Mouse (Mus musculus) forebrain, embryonic 13.5 days (tissue): ENCODE data around the gene Ilf3. TPM values are rescaled to one million over a fixed set of nuclear protein-coding genes. Genes with fewer than 3 reads are reported as not detected.

Experiments used
- ATAC-seq: fragments of 200-750 bp; cut with Nextera tagmentation; 2 replicates; pipeline ENCODE4 v1.8.0; 2017
- H3K27ac ChIP-seq: fragments of 300-500 bp; sonication (generic); 2 replicates; pipeline ENCODE4 v1.5.1; 2015; ENCODE audit warnings: inconsistent platforms, mild to moderate bottlenecking, moderate library complexity
- H3K27me3 ChIP-seq: fragments of 300-500 bp; sonication (generic); 2 replicates; pipeline ENCODE4 v1.6.1; 2015; ENCODE audit warnings: mild to moderate bottlenecking, inconsistent platforms
- H3K36me3 ChIP-seq: fragments of 300-500 bp; sonication (generic); 2 replicates; pipeline ENCODE4 v1.6.1; 2015; ENCODE audit warnings: mild to moderate bottlenecking, inconsistent platforms; ENCODE audit not compliant: poor library complexity, severe bottlenecking
- H3K4me1 ChIP-seq: fragments of 300-500 bp; sonication (generic); 2 replicates; pipeline ENCODE4 v1.6.1; 2015; ENCODE audit warnings: inconsistent platforms
- H3K4me2 ChIP-seq: fragments of 300-500 bp; sonication (generic); 2 replicates; pipeline ENCODE4 v1.6.1; 2015; ENCODE audit warnings: inconsistent platforms, mild to moderate bottlenecking, moderate library complexity
- H3K4me3 ChIP-seq: fragments of 300-500 bp; sonication (generic); 2 replicates; pipeline ENCODE4 v1.5.1; 2015; ENCODE audit warnings: mild to moderate bottlenecking, inconsistent platforms
- H3K9ac ChIP-seq: fragments of 300-500 bp; sonication (generic); 2 replicates; pipeline ENCODE4 v1.6.1; 2015; ENCODE audit warnings: mild to moderate bottlenecking, inconsistent platforms
- H3K9me3 ChIP-seq: fragments of 300-500 bp; sonication (generic); replicated peaks from 2 replicates; pipeline ENCODE4 v1.6.1; 2016; ENCODE audit warnings: inconsistent platforms
- WGBS: fragments of 180-500 bp; shearing (Covaris S2); methylation state at CpG from one replicate; pipeline ENCODE4 v1.1.7; 2015; 5-methylcytosine and 5-hydroxymethylcytosine counted together
- polyA plus RNA-seq: library from polyadenylated mRNA; unstranded; fragments of >200 nt; fragmentation: Nextera tagmentation; extraction: Ambion mirVana; gene quantifications from 2 replicates; pipeline ENCODE4 v1.2.1, GENCODE M21; 2015

Gene Ilf3
- polyA plus RNA-seq, 1 experiment from 2014 or later, result 310 TPM

DNA sequence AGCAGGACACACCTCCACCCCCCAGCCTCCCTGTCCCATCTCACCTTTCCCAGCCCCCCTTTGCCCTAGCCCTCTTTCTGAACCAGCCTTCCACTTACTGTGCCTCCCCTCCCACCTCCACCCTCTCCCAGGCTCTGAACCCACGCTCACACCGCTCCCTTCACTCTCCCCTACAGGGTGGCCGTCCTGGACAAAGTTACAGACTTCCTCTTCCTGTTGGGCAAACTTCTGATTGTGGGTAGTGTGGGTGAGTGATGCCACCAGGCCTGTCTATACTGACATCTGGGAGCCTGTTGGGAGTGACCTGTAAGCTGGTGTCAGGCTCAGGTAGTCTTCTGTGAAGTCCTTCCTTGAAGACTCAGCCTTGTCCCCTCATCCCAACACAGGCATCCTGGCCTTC lies 19.5 kb upstream of the Ilf3 start:
- peaks cover 77% of the 10 kb centered on the region for H3K36me3 ChIP-seq
- H3K4me3 ChIP-seq, result no peak overlapping the region
- no peak overlapping the region for H3K9ac ChIP-seq
- H3K9me3 ChIP-seq, result no peaks in the 10 kb centered on the region
- no peak for ATAC-seq
- WGBS, result 95% methylated on average over 3 of the region's 3 CpGs
- no peak overlapping the region for H3K27ac ChIP-seq
- H3K27me3 ChIP-seq, result no peaks in the 10 kb centered on the region
- no peaks in the 10 kb centered on the region for H3K4me1 ChIP-seq
- H3K4me2 ChIP-seq, result no peak overlapping the region

- H3K27ac ChIP-seq, result no peak overlapping the region
Observed at GRCm38 (mm10) chr9:21351178-21351577, 16.5 kb upstream of the Ilf3 start.

GRCm38 (mm10) chr9:21351702-21352377 lies 15.8 kb upstream of the Ilf3 start:
- Histone ChIP-seq H3K9ac (no peak overlapping the region), H3K4me3 (no peak overlapping the region), H3K4me1 (no peaks in the 10 kb centered on the region), H3K9me3 (no peaks in the 10 kb centered on the region), H3K4me2 (no peak overlapping the region), H3K27me3 (no peaks in the 10 kb centered on the region), H3K36me3 (peaks cover 78% of the 10 kb centered on the region), H3K27ac (no peak overlapping the region)
- no peak for ATAC-seq
- 98% methylated on average over 4 of the region's 4 CpGs for WGBS

More at GRCm38 (mm10) chr9:21351178-21351577, 16.5 kb upstream of the Ilf3 start:
- Histone ChIP-seq H3K9me3 (no peaks in the 10 kb centered on the region), H3K36me3 (peaks cover 82% of the 10 kb centered on the region), H3K4me3 (no peak overlapping the region), H3K9ac (no peak overlapping the region), H3K4me2 (no peak overlapping the region), H3K27me3 (no peaks in the 10 kb centered on the region), H3K4me1 (no peaks in the 10 kb centered on the region)
- 91% methylated on average over 7 of the region's 7 CpGs for WGBS
- ATAC-seq, result no peak

DNA sequence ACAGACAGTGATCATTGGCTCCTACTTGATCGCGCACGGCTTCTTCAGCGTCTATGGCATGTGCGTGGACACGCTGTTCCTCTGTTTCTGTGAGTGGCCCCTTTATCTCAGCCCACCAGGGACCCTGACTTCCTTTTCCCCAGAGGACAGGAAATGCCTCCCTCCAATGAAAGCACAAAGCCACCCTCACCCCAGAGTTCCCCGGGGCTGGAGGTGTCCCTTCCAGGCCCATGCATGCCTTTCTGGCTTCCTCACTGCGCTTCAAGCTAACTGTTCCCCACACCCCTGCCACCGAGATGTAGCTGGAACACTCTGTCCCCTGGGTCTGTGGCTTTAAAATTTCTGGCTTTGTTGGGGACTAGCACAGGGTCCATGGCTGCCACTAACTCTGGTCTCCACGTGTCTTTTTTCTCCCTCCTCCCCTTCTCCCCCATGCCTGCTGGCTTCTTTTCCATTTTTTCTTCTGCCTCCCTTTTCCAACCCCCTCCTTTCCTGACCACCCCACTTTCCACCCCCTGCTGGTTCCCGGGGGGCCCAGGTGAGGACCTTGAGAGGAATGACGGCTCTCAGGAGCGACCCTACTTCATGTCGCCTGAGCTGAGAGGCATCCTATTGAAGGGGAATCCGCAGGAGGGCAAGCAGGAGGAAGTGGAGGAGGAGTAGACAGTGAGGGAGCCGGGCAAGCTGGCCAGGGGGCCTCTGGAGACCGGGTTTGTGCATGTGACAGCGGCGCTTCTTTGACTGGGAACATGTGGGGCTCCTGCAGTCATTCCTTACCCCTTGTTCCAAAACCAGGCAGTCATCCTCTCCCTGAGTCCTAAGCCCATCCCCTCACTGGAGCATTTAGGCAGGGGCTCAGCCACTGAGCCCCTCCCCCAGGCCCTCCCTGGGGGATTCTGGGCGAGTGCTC lies 15.0 kb upstream of the Ilf3 start:
- Histone ChIP-seq H3K4me1 (no peaks in the 10 kb centered on the region), H3K9me3 (no peaks in the 10 kb centered on the region), H3K36me3 (peaks cover 69% of the 10 kb centered on the region), H3K9ac (0 out of 2 replicates have a peak overlapping the region, but pooled peaks have one; percentile 21), H3K4me2 (no peak overlapping the region), H3K27ac (no peak overlapping the region), H3K4me3 (no peak overlapping the region), H3K27me3 (no peaks in the 10 kb centered on the region)
- ATAC-seq, result no peak
- WGBS, result 39% methylated on average over 20 of the region's 20 CpGs

GRCm38 (mm10) chr9:21353373-21353686 lies 14.3 kb upstream of the Ilf3 start:
- Histone ChIP-seq H3K9ac (0 out of 2 replicates have a peak overlapping the region, but pooled peaks have one; percentile 21), H3K4me1 (no peaks in the 10 kb centered on the region), H3K27me3 (no peaks in the 10 kb centered on the region), H3K9me3 (no peaks in the 10 kb centered on the region), H3K27ac (no peak overlapping the region), H3K36me3 (peaks cover 63% of the 10 kb centered on the region), H3K4me2 (no peak overlapping the region), H3K4me3 (no peak overlapping the region)
- 73% methylated on average over 2 of the region's 2 CpGs for WGBS
- ATAC-seq, result no peak

DNA sequence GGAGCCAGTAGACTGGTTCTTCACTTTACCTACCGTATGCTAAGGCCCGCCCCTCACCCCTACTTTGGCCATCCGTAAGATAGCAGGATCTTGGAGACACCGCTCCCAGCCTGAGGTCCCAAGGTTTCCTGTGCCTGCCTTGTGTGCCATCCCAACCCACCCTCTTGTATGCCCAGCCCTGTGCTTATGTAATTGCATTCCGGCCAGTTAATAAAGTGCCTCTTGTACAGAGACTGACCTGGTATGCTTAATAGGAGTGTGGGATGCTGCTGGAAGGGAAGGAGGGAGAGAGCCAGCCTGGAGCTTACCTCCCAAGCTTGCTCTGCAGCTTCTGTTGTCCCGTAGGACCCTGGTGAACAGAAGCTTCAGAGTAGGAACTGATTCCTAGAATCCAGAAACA lies 12.9 kb upstream of the Ilf3 start:
- H3K27me3 ChIP-seq, result no peaks in the 10 kb centered on the region; the same call in 1 of the 2 replicates
- H3K4me3 ChIP-seq, result no peak overlapping the region
- H3K36me3 ChIP-seq, result peaks cover 54% of the 10 kb centered on the region
- no peak overlapping the region for H3K4me2 ChIP-seq
- H3K9ac ChIP-seq, result no peak overlapping the region
- H3K27ac ChIP-seq, result no peak overlapping the region
- no peaks in the 10 kb centered on the region for H3K4me1 ChIP-seq
- ATAC-seq, result no peak
- WGBS, result 91% methylated on average over 6 of the region's 6 CpGs
- H3K9me3 ChIP-seq, result no peaks in the 10 kb centered on the region

DNA sequence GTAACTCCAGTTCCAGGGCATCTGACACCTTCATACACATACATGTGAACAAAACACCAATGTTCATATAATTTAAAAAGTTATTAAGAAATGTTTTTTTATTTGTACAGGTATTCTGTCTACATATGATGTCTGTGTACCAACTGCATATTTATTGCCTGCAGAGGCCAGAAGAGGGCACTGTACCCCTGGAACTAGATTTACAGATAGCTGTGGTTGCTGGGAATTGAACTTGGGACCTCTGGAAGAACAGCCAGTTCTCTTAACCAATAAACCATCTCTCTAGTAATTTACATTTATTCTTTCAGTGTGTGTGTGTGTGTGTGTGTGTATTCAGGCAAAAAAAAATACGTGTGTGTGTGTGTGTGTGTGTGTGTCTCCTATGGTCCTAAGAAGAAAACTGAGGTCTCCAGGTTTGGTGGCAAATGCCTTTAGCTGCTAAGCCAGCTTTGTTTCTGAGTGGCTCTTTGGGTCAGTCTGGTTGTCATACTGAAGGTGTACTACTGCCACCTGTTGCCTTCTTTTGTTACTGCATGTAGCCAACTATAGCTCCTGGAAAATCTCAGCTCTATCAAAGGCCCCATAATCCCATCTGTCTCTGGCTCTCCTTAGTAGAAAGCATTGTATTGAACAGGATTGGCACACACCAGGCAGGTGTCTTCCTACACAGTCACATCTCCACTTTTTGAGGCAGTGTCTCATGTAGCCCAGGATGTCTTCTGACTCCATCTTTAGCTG lies 10.5 kb upstream of the Ilf3 start:
- peak; percentile 80 for ATAC-seq
- no peak overlapping the region for H3K4me3 ChIP-seq
- peaks cover 35% of the 10 kb centered on the region for H3K36me3 ChIP-seq
- H3K4me2 ChIP-seq, result no peak overlapping the region
- peaks cover 19% of the 10 kb centered on the region for H3K27me3 ChIP-seq
- WGBS, result 0% methylated on average over 1 of the region's 1 CpGs
- H3K9me3 ChIP-seq, result no peaks in the 10 kb centered on the region
- no peaks in the 10 kb centered on the region for H3K4me1 ChIP-seq
- no peak overlapping the region for H3K27ac ChIP-seq
- H3K9ac ChIP-seq, result no peak overlapping the region

DNA sequence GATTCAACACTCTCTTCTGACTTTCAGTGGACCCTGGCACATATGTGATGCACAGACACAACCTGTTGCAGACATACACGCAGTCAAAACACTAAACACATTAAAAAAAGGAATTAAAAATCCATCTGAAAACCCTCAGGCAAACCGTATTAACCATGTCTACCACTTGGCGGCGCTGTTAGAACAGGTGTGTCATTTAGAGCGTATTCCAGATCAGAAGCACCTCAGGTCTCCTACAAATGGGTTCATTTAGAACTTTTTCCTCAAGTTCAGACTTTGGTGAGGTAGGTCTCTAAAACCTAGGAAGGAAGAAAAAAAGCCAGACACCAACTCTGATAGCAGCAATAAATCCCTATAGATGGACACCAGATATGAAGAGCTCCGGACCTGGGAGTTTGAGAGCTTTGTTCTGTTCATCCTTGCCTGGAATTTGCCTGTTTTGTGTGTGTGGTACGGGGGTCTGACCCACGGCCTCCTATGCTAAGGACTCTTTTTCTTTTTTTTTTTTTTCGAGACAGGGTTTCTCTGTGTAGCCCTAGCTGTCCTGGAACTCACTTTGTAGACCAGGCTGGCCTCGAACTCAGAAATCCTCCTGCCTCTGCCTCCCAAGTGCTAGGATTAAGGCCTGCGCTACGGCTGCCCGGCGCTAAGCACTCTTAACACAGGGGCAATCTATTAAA lies 990 bp upstream of the Ilf3 start:
- peaks cover 3% of the 10 kb centered on the region for H3K36me3 ChIP-seq
- peak overlapping the region; percentile 93 for H3K4me3 ChIP-seq
- no peaks in the 10 kb centered on the region for H3K9me3 ChIP-seq
- WGBS, result 37% methylated on average over 14 of the region's 14 CpGs
- H3K4me1 ChIP-seq, result peaks cover 22% of the 10 kb centered on the region
- H3K27ac ChIP-seq, result peak overlapping the region; percentile 88
- peak; percentile 29 for ATAC-seq
- H3K9ac ChIP-seq, result peak overlapping the region; percentile 28; the same call in 1 of the 2 replicates
- H3K27me3 ChIP-seq, result peaks cover 4% of the 10 kb centered on the region; the same call in 1 of the 2 replicates
- peak overlapping the region; percentile 61 for H3K4me2 ChIP-seq

DNA sequence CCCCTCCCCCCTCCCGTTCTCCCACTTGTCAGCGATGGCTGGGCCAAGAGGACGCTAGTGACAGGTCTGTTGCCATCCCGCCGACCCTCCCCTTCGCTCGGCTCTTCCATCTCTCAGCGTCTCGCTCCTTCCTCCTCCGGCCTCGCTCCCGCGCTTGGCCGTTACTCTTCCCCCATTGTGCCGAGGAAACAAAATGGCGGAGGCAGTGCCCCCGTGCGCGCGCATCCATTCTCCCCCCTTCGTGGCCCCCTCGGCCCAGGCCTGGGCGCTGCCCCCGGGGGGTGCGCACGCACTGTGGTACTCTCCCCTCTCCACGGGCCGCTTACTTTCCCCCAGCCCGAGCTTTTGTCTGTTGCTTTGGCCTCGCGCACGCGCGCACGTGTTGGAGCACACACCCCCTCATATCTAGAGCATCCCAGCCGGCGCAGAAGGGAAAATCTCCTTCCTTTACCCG lies 487 bp downstream of the Ilf3 start:
- Histone ChIP-seq H3K9ac (peak overlapping the region; percentile 90), H3K36me3 (peaks cover 17% of the 10 kb centered on the region), H3K4me1 (peaks cover 34% of the 10 kb centered on the region), H3K27me3 (no peaks in the 10 kb centered on the region; the same call in 1 of the 2 replicates), H3K4me3 (peak overlapping the region; percentile 93), H3K27ac (peak overlapping the region; percentile 93), H3K4me2 (peak overlapping the region; percentile 91), H3K9me3 (no peaks in the 10 kb centered on the region)
- peak; percentile 59 for ATAC-seq
- under 1% methylated on average over 38 of the region's 38 CpGs for WGBS

DNA sequence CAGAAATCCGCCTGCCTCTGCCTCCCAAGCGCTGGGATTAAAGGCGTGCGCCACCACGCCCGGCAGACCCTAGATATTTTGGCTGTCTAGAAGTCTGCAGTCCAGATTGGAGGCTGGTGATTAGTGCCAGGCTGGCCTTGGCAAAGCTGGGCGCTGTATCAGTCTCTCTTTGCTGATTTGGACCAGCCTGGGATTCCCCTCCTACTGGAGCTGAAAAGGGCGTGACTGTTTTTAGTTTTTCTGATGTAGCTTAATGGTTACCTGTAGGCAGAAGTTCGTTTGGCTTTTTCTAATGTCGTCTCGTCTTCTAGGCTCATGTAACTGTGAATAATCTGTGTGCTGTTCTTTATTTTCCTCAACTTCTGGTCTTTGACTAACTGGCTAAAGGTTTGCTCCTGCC lies 1.4 kb downstream of the Ilf3 start:
- Histone ChIP-seq H3K36me3 (peaks cover 20% of the 10 kb centered on the region), H3K4me3 (peak overlapping the region; percentile 93), H3K4me1 (peaks cover 36% of the 10 kb centered on the region), H3K4me2 (peak overlapping the region; percentile 91), H3K9ac (peak overlapping the region; percentile 90), H3K27me3 (no peaks in the 10 kb centered on the region; the same call in 1 of the 2 replicates), H3K27ac (no peak overlapping the region), H3K9me3 (no peaks in the 10 kb centered on the region)
- no peak for ATAC-seq
- WGBS, result 65% methylated on average over 11 of the region's 11 CpGs

DNA sequence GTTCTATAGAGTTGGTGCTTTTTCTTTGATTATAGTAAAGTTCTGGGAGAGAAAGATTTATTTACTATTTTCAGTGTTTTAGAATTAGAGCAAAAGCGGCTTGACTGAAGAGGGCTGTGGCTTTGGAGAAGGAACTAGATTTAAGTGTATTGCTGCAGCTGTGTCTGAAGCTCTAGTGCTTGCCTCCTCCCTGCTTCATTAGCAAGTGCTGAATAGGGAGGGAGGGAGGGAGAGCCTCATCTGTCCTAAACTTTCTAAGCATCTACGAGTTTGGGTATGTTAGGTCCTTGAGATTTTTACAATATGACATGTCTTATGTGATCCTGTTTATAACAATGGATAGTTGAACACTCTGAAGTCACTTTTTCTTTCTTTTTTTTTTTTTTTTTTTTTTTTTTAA lies 3.2 kb downstream of the Ilf3 start:
- 81% methylated on average over 2 of the region's 2 CpGs for WGBS
- no peak for ATAC-seq
- Histone ChIP-seq H3K27me3 (no peaks in the 10 kb centered on the region), H3K4me3 (peak overlapping the region; percentile 17), H3K4me1 (peaks cover 36% of the 10 kb centered on the region), H3K9me3 (no peaks in the 10 kb centered on the region), H3K4me2 (peak overlapping the region; percentile 91), H3K36me3 (peaks cover 20% of the 10 kb centered on the region), H3K27ac (no peak overlapping the region), H3K9ac (0 out of 2 replicates have a peak overlapping the region, but pooled peaks have one; percentile 16)
